Mouse (Mus musculus) layer of hippocampus, adult 9-10 months (tissue): Measurements from ENCODE around the gene Izumo2.
"Not testable (repeated sequence)": the region's sequence is repeated elsewhere in the genome, so short reads cannot be mapped to it uniquely, and the experiment has no call there.

Experiments used
- DNase-seq: peaks from one replicate; pipeline ENCODE4 v3.0.0; 2022; ENCODE audit warnings: low spot score

The Izumo2 gene

GRCm38 (mm10) chr7:44697980-44698379, 10.6 kb upstream of the Izumo2 start:
- no peak for DNase-seq

- DNase-seq, result peak; percentile 32
These were observed 6.6 kb upstream of the Izumo2 start for GRCm38 (mm10) chr7:44701921-44702320.

DNA sequence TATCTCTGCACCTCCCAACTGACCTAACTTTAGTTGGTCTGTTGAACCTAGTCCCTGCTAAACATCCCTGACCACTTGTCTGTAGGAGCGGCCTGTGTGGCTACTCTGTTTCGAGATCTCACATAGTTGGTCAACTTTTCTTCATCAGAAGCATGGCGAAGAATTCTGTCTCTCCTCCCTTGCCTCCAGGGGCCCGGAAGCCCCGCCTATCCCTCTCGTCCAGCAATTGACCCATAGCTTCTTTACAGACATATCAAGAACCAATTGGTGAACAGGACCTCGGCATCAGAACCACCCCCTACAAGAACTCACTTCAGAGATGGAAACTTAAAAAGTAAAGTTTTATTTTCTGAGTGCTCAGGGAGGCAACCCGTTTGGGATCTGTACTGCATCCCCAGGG, 5.6 kb upstream of the Izumo2 start:
- no peak for DNase-seq

GRCm38 (mm10) chr7:44704363-44704762, 4.2 kb upstream of the Izumo2 start:
- no peak for DNase-seq

DNA sequence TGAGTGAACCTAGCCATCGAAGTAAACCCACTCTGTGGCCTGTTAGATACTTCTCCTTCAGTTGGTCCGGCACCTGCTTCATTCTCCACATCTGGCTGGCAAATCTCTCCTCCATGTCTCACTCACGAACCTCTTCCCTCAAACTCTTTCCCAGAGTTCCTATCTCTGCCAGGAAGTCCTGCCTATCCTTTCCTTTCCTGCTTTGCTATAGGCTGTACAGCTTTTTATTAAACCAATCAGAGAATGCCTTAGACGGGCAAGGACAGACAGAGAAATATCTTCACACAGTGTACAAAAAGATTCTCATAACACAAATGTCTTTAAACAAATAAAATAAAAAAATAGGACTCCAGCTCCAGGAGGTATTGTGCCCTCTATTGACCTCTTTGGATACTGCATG, 3.5 kb upstream of the Izumo2 start:
- DNase-seq, result no peak

- DNase-seq, result no peak
These were observed 2.2 kb upstream of the Izumo2 start for GRCm38 (mm10) chr7:44706322-44706721.

DNA sequence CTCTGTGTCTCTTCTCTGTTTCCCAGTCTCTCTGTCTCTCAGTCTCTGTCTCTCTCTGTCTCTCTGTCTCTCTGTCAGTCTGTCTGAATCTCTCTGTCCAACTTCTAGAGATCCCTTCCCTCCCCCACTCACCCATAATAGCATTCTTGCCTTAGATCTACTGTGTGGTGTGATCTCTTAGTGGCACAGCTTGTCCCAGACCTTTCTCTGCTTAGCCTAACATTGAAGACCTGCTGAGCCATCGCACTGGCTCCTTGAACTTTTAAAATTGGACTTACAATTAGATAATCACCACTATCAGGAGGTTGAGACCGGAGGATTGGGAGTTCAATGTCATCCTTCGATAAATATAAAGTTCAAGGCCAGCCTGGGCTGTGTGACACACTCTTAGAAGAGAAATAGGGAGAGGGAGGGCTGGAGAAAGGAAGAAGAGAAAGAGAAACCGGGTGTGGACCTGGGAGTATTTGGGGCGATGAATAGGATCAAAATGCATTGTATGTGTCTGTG, 1.3 kb upstream of the Izumo2 start:
- no peak for DNase-seq

DNA sequence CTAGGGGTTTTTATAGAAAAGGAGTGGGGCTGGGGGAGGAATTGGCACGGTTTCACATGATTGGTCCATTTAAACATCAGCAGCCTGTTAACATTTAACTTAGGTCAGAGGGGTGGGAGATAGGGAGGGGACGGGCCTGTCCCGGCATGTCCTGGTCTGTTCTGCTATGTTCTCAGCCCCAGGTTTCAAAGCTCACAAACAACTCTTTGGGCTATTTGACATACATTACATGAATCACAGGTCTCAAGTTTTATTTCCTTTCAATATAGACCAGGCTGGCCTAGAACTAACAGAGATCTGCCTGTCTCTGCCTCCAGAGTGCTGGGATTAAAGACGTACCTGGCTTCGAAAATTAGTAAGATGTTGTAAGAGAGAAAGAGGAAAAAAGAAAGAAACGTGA, 449 bp upstream of the Izumo2 start:
- not testable (repeated sequence) for DNase-seq

DNA sequence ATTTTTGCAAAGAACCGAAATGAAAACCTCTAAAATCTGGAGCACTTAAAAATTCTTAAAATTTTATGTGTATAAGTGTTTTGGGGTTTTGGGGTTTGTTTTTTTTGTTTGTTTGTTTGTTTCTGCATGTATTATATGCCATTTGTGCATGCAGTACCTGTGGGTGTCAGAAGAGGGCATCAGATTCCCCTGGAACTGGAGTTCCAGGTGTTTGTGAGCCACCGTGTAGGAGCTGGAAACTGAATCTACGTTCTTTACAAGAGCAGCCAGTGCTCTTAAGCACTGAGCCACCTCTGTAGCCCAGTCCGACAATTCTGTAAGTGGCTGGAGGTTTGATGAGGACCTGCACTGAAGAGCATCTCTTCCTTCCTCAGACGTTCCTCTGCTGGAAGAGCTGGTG, 1.3 kb downstream of the Izumo2 start:
- no peak for DNase-seq

DNA sequence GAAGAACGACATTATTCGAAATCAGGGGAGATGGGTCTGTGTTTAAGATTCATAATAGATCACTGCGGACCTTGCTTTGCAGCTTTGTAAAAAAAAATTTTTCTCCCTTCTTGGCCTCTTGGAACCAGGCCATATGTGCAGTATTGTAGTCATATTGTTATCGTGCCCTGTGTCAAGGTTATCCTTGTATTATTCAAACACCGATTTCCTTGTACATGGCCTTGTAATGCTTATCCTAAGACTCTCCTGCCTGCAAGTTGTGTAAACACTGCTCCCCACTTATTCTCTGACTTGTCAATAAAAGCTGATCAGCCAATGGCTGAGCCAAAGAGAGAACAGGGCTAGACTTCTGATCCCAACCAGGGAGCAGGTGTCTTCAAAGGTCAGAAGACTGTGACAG, 13.5 kb downstream of the Izumo2 start:
- DNase-seq, result no peak

- no peak for DNase-seq
These were observed 15.8 kb downstream of the Izumo2 start for GRCm38 (mm10) chr7:44724316-44724715.

- DNase-seq, result no peak
These were observed 17.8 kb downstream of the Izumo2 start for GRCm38 (mm10) chr7:44726343-44726742.

DNA sequence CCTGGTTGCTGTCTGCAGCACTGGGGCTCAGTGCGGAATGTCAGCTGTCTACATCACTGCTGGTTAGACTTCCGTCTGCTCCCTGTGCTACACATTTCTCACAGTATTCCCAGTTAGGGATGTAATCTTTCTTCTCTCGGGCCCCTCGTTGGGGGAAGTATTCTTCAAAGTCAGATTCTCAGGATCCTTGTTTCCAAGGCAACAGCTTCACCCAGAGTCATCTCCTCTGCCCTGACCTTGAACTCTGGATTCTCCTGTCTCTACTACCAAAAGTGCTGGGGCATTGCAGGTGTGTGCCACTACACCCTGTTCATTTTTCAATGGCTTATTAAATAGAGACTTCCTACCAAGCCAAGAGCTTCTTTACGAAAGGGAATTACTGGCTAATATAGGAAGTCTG, 18.6 kb downstream of the Izumo2 start:
- DNase-seq, result no peak

GRCm38 (mm10) chr7:44728082-44728975, 19.8 kb downstream of the Izumo2 start:
- DNase-seq, result no peak

DNA sequence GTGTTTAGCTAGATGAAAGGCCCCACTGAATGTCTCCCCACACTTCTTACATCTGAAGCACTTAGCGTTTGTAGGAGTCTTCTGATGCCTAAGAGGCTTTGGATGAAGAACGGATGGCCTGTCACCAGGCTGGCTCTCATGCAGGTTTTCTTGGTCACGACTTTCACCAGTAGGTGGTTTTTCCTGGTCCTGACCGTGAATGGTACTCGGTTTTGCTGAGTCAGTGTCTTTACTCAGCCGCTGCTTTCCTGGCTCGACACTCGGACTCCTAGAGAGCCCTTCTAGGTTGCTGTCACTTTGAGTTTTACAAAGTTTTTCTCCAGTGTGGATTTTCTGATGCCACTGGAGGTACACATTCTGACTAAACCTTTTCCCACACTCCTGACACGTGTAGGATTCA, 25.2 kb downstream of the Izumo2 start:
- DNase-seq, result no peak

DNA sequence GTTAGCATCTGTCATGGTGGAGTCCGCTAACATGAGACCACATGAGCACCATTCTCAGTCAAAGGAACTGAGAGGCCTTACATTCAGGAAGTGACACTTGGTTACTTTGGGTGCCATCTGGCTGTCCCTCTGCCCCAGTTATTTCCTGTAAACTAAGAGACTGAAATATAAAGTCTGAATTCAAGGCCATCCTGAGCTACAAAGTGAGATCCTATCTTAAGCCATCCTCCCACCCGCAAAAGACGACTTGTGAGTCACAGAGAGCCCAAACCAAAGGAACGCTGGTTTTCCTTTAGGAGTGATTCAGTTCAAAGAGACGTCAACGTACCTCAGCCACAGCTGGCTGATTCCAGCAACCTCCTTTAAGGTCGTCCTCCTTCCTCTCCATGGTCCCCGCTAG, 32.8 kb downstream of the Izumo2 start:
- DNase-seq, result no peak

- no peak for DNase-seq
These were observed 35.7 kb downstream of the Izumo2 start for GRCm38 (mm10) chr7:44744270-44744669.

- peak; percentile 33 for DNase-seq
These were observed 36.5 kb downstream of the Izumo2 start for GRCm38 (mm10) chr7:44745076-44745475.

GRCm38 (mm10) chr7:44747115-44747514, 38.6 kb downstream of the Izumo2 start:
- DNase-seq, result no peak

DNA sequence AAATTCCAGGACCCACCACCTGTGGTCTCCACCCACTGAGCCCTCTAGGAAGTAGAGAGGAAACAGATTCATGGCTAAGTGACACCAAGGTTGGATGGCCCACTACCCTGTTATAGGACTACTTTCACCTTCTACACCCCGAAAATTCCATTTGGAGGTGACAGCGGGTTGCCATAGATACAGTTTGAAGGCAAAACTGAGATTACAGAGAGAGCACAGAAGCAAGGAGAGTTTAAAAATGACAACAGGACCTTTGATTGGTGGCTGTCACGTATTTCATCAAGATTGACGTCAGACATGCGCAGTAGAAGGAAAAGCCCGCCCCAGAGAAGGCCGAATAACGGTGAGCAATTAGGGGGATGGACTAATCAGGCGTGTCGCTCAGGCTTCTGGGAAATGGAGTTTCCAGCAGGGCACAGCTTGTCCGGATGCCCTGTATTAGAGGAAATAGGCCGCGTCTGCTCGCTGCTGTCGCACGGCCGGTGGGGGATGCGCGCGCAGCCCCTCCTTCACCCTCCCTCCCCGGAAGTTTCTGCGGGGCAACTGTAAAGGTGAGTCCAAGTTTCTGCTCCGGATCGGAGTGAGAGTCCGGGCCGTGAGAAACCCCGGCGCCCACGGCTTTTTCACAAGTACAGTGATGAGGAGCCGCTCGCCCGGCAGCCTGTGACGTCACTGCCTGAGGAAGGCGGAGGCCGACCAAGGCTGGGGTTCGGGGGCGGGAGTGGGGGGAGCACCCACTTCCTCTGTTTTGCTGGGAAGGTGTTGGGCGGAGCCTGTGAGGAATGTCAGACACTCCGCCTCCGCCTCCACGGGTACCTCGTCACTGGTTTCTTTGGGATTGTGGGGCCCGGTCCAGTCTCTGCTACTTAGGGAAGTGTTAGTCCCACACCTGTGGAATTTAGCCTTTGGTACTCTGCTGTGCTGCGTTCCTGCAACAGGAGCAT, 39.8 kb downstream of the Izumo2 start, which contains the start of gene Vrk3:
Gene Vrk3, plus strand, starts transcription at position 313 of the 944 bp plus-strand sequence.
- DNase-seq, result peak; percentile 94

- not testable (repeated sequence) for DNase-seq
These were observed 42.4 kb downstream of the Izumo2 start, which contains the start of gene Zfp473 for GRCm38 (mm10) chr7:44750950-44751349. Gene Zfp473 (minus strand): TSS chr7:44751050.

- DNase-seq, result no peak
These were observed 48.6 kb downstream of the Izumo2 start for GRCm38 (mm10) chr7:44757164-44757563.
